Mouse (Mus musculus) olfactory bulb, adult 2 months (tissue): ENCODE measurements around the gene Cacng1. TPM values are rescaled to one million over a fixed set of nuclear protein-coding genes. Genes with fewer than 3 reads are reported as not detected.

ENCODE experiments used
- H3K27ac ChIP-seq: fragments of 200-500 bp; 2 replicates; pipeline ENCODE4 v1.5.1; 2012; ENCODE audit warnings: low read depth, low read length; ENCODE audit not compliant: insufficient read depth
- H3K4me1 ChIP-seq: fragments of 200-500 bp; 2 replicates; pipeline ENCODE4 v1.6.1; 2012; ENCODE audit warnings: low read length; ENCODE audit not compliant: control insufficient read depth, insufficient read depth
- H3K4me3 ChIP-seq: fragments of 200-500 bp; 2 replicates; pipeline ENCODE4 v1.5.1; 2012; ENCODE audit warnings: mild to moderate bottlenecking, low read depth, low read length, moderate library complexity; ENCODE audit not compliant: insufficient read depth
- CTCF ChIP-seq: fragments of 200-500 bp; IDR thresholded peaks from 2 replicates; pipeline ENCODE4 v1.5.1; 2012; ENCODE audit warnings: low read depth, mild to moderate bottlenecking, low read length, moderate library complexity; ENCODE audit not compliant: insufficient read depth
- POLR2A ChIP-seq: fragments of 200-500 bp; IDR thresholded peaks from 2 replicates; pipeline ENCODE4 v1.6.1; 2012; ENCODE audit warnings: mild to moderate bottlenecking, low read depth, low read length, moderate library complexity; ENCODE audit not compliant: insufficient read depth
- WGBS: fragments of 180-500 bp; shearing (Covaris S2); methylation state at CpG from one replicate; pipeline ENCODE4 v1.1.7; 2018; 5-methylcytosine and 5-hydroxymethylcytosine counted together
- polyA plus RNA-seq: library from polyadenylated mRNA; stranded (reverse); fragments of >200 nt; gene quantifications from 2 replicates; pipeline ENCODE4 v1.2.4, GENCODE M21; 2012; ENCODE audit warnings: low replicate concordance; ENCODE audit not compliant: missing spikeins, insufficient read depth, insufficient read length

Cacng1 gene
- polyA plus RNA-seq, 1 experiment, result not detected

DNA sequence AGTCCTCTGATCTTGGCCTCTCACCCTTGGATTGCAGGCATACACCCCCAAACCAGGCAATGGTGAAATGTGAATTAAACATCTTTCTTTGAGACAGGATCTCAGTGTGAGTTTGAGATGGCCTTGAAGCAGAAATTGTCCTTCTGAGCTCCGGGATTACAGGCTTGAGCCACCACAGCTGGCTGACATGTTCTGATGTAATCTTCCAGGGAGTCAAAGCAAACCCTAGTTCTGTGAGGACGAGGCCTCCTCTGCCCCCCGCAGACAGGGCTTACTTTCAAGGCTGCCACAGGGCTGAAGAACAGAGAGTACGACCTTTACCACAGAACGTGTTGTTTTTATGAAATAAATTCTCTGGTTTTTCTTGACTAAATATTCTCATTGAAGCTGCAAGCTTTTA lies 42.3 kb downstream of the Cacng1 start:
- TF ChIP-seq POLR2A, result no peak
- no peak for TF ChIP-seq CTCF
- Histone ChIP-seq H3K4me3 (no peak overlapping the region), H3K4me1 (peaks cover 12% of the 10 kb centered on the region), H3K27ac (no peak overlapping the region)
- 86% methylated on average over 5 of the region's 5 CpGs for WGBS

GRCm38 (mm10) chr11:107668977-107669376 lies 47.3 kb downstream of the Cacng1 start:
- 76% methylated on average over 4 of the region's 4 CpGs for WGBS
- H3K4me3 ChIP-seq, result no peak overlapping the region
- no peak overlapping the region for H3K27ac ChIP-seq
- TF ChIP-seq CTCF, result no peak
- no peak for TF ChIP-seq POLR2A
- H3K4me1 ChIP-seq, result no peaks in the 10 kb centered on the region

GRCm38 (mm10) chr11:107668223-107668622 lies 48.1 kb downstream of the Cacng1 start:
- Histone ChIP-seq H3K4me1 (no peaks in the 10 kb centered on the region), H3K27ac (no peak overlapping the region), H3K4me3 (no peak overlapping the region)
- WGBS, result 93% methylated on average over 6 of the region's 6 CpGs
- TF ChIP-seq POLR2A (no peak), CTCF (no peak)

DNA sequence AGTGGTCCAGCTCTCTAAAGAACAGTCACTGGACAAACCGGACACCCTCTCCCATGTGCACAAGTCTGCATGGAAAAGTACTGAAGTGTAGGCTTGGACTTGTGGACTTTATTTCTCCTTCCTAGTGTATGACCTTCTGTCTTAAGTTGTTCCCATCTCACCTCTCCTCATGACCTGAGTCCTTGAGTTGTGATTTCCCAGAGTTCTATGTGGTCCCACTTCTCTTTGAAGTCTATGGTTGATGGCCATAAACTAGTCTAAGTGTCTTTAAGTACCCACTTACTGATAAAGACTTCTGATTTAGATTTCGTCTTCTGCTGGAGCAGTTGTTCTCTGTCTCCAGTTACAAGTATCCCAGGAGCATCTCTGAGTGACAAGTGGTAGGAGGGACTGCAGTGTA lies 48.8 kb downstream of the Cacng1 start:
- Histone ChIP-seq H3K4me3 (no peak overlapping the region), H3K27ac (no peak overlapping the region), H3K4me1 (no peaks in the 10 kb centered on the region)
- TF ChIP-seq POLR2A (no peak), CTCF (no peak)
- 90% methylated on average over 2 of the region's 2 CpGs for WGBS

DNA sequence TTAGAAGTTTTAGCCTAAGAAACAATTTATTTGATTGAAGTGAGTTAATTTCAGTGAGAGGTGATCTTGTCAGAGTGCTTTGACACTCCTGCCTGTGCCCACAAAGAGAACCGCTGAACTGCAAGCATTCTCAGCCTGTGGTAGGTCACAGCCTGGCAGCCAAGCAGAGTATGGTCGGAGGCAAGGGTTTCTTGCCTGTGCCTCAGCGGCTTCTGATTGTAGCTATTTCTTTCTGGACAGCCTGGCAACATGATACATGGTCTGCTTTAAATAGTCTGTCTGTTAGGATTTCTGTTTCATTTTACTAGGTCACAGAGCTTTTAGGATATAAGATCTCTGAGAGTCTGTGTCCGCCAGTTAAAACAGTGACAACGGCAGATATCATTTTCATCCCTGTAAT lies 53.7 kb downstream of the Cacng1 start:
- H3K4me3 ChIP-seq, result no peak overlapping the region
- H3K27ac ChIP-seq, result no peak overlapping the region
- WGBS, result 76% methylated on average over 5 of the region's 5 CpGs
- TF ChIP-seq CTCF (no peak), POLR2A (no peak)
- H3K4me1 ChIP-seq, result no peaks in the 10 kb centered on the region

DNA sequence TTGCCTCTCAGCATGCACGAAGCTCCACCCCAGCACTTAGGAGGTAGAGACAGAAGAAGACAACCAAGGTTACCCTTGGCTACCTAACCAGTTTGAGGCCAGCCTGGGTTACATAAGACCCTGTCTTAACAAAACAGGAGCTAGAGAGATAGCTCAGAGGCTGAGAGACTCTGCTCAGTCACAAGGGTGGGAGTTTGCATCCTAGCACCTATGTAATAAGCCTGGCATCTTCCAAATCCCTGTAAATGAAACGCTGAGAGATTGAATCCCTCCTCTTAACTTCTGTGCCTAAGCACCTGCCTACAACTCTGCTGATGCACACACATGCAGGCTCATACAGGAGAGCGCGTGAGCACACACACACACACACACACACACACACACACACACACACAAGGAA lies 55.9 kb downstream of the Cacng1 start:
- no peak overlapping the region for H3K4me3 ChIP-seq
- H3K27ac ChIP-seq, result no peak overlapping the region
- no peaks in the 10 kb centered on the region for H3K4me1 ChIP-seq
- TF ChIP-seq POLR2A (no peak), CTCF (no peak)
- 94% methylated on average over 4 of the region's 4 CpGs for WGBS

DNA sequence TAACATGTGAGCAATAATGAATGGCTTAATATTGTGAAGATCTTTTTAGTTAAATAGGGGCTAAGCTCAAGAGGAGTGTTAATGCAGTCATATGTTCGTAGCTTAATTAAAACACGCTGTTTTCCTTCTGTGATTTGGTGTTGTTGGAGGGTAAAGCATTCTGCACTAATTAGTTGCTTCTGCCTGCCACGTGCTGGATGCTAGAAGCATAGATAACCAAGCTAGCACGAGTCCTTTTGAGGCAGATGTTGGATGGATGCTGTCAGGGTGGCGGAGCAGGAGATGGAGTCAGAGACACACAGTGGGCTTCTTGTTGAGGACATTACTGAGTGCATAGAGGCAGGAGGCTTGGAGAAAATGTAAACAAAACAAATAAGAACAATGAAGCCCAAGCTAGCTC lies 59.2 kb downstream of the Cacng1 start:
- no peaks in the 10 kb centered on the region for H3K4me1 ChIP-seq
- TF ChIP-seq CTCF (no peak), POLR2A (no peak)
- H3K27ac ChIP-seq, result no peak overlapping the region
- WGBS, result 47% methylated on average over 5 of the region's 5 CpGs
- no peak overlapping the region for H3K4me3 ChIP-seq

GRCm38 (mm10) chr11:107655538-107655937 lies 60.8 kb downstream of the Cacng1 start:
- no peak overlapping the region for H3K27ac ChIP-seq
- H3K4me3 ChIP-seq, result no peak overlapping the region
- peaks cover 2% of the 10 kb centered on the region for H3K4me1 ChIP-seq
- TF ChIP-seq CTCF, result no peak
- WGBS, result 91% methylated on average over 4 of the region's 4 CpGs

Other genes with a start within 250 kb of the Cacng1 start
- gene Pitpnc1, start 245.8 kb downstream of the Cacng1 start, polyA plus RNA-seq, result not detected in 2 replicates
- not detected in 2 replicates for gene Psmd12, start 237.0 kb downstream of the Cacng1 start, polyA plus RNA-seq
- gene Helz, start 168.6 kb downstream of the Cacng1 start, polyA plus RNA-seq, result 77.6 TPM in 1 of 2 replicates, not detected in the other
- not detected in 2 replicates for gene Cacng4, start 78.0 kb upstream of the Cacng1 start, polyA plus RNA-seq
- gene Cacng5, start 198.5 kb upstream of the Cacng1 start, polyA plus RNA-seq, result 289 TPM in 1 of 2 replicates, not detected in the other